Mouse (Mus musculus) erythroblast, embryonic 14.5 days (primary cell): ENCODE measurements around the gene Plgrkt. TPM values are rescaled to one million over a fixed set of nuclear protein-coding genes. Genes with fewer than 3 reads are reported as not detected.
A peak's percentile ranks its signal among the peaks of the same experiment; 100 is the strongest.

ENCODE experiments used
- H3K27me3 ChIP-seq: 2 replicates; pipeline ENCODE4 v1.6.1; 2012; ENCODE audit warnings: inconsistent platforms; ENCODE audit not compliant: control insufficient read depth
- H3K36me3 ChIP-seq: 2 replicates; pipeline ENCODE4 v1.6.1; 2012; ENCODE audit warnings: mild to moderate bottlenecking, inconsistent platforms; ENCODE audit not compliant: control insufficient read depth
- H3K4me1 ChIP-seq: 2 replicates; pipeline ENCODE4 v1.6.1; 2012; ENCODE audit warnings: inconsistent platforms; ENCODE audit not compliant: control insufficient read depth
- H3K4me3 ChIP-seq: replicated peaks from 2 replicates; pipeline ENCODE3; 2012; ENCODE audit warnings: moderate library complexity, mild to moderate bottlenecking, inconsistent platforms
- H3K9me3 ChIP-seq: 2 replicates; pipeline ENCODE4 v1.6.1; 2012; ENCODE audit warnings: low read length, inconsistent platforms, mixed read lengths; ENCODE audit not compliant: control insufficient read depth
- GATA1 ChIP-seq: IDR thresholded peaks from 2 replicates; pipeline ENCODE4 v1.6.1; 2012; ENCODE audit warnings: low read length, inconsistent platforms, mixed read lengths
- TAL1 ChIP-seq: IDR thresholded peaks from 3 replicates; pipeline ENCODE4 v1.6.1; 2012; ENCODE audit warnings: low read length, inconsistent platforms, mixed read lengths
- polyA plus RNA-seq: library from polyadenylated mRNA; stranded (reverse); fragments of >175 nt; gene quantifications from 2 replicates; pipeline ENCODE4 v1.2.3, GENCODE M21; 2012

Gene Plgrkt
- polyA plus RNA-seq, 1 experiment: 1.1 TPM

GRCm38 (mm10) chr19:29344868-29345267 lies 22.3 kb downstream of the Plgrkt start:
- no peak for TF ChIP-seq TAL1
- no peak for TF ChIP-seq GATA1
- Histone ChIP-seq H3K27me3 (no peaks in the 10 kb centered on the region), H3K36me3 (peaks cover 1% of the 10 kb centered on the region), H3K9me3 (no peaks in the 10 kb centered on the region), H3K4me3 (no peak overlapping the region), H3K4me1 (peaks cover 2% of the 10 kb centered on the region)

- Histone ChIP-seq H3K36me3 (no peaks in the 10 kb centered on the region), H3K4me1 (peaks cover 2% of the 10 kb centered on the region), H3K9me3 (no peaks in the 10 kb centered on the region), H3K27me3 (peaks cover 5% of the 10 kb centered on the region), H3K4me3 (no peak overlapping the region)
- TF ChIP-seq GATA1 (no peak), TAL1 (no peak)
Observed at GRCm38 (mm10) chr19:29342281-29342680, 24.9 kb downstream of the Plgrkt start.

GRCm38 (mm10) chr19:29341029-29341428 lies 26.2 kb downstream of the Plgrkt start:
- Histone ChIP-seq H3K27me3 (peaks cover 9% of the 10 kb centered on the region), H3K36me3 (no peaks in the 10 kb centered on the region), H3K4me1 (peaks cover 2% of the 10 kb centered on the region), H3K9me3 (no peaks in the 10 kb centered on the region), H3K4me3 (no peak overlapping the region)
- TF ChIP-seq TAL1 (no peak), GATA1 (no peak)

- TF ChIP-seq TAL1 (no peak), GATA1 (no peak)
- H3K27me3 ChIP-seq: peaks cover 51% of the 10 kb centered on the region
- no peaks in the 10 kb centered on the region; the same call in 1 of the 2 replicates for H3K4me1 ChIP-seq
- no peaks in the 10 kb centered on the region for H3K36me3 ChIP-seq
- no peaks in the 10 kb centered on the region for H3K9me3 ChIP-seq
- no peak overlapping the region for H3K4me3 ChIP-seq
Observed at GRCm38 (mm10) chr19:29336624-29337023, 30.6 kb downstream of the Plgrkt start.

- Histone ChIP-seq H3K36me3 (no peaks in the 10 kb centered on the region), H3K9me3 (no peaks in the 10 kb centered on the region), H3K4me1 (no peaks in the 10 kb centered on the region; the same call in 1 of the 2 replicates), H3K4me3 (no peak within 1 kb of the TSS), H3K27me3 (peaks cover 62% of the 10 kb centered on the region)
- TF ChIP-seq GATA1 (no peak), TAL1 (no peak)
Observed at GRCm38 (mm10) chr19:29334068-29334745, 33.0 kb downstream of the Plgrkt start, which contains the start of gene Rln1. Gene Rln1, minus strand, starts transcription at chr19:29334670.

GRCm38 (mm10) chr19:29326822-29327552 lies 40.2 kb downstream of the Plgrkt start:
- no peaks in the 10 kb centered on the region for H3K36me3 ChIP-seq
- H3K9me3 ChIP-seq: no peaks in the 10 kb centered on the region
- no peak for TF ChIP-seq TAL1
- no peak for TF ChIP-seq GATA1
- peaks cover 39% of the 10 kb centered on the region for H3K27me3 ChIP-seq
- peaks cover 24% of the 10 kb centered on the region for H3K4me1 ChIP-seq
- no peak overlapping the region for H3K4me3 ChIP-seq

- Histone ChIP-seq H3K4me3 (no peak overlapping the region), H3K27me3 (peaks cover 34% of the 10 kb centered on the region), H3K36me3 (no peaks in the 10 kb centered on the region), H3K9me3 (no peaks in the 10 kb centered on the region), H3K4me1 (peaks cover 24% of the 10 kb centered on the region)
- no peak for TF ChIP-seq TAL1
- no peak for TF ChIP-seq GATA1
Observed at GRCm38 (mm10) chr19:29326396-29326795, 40.8 kb downstream of the Plgrkt start.

GRCm38 (mm10) chr19:29325852-29326180 lies 41.4 kb downstream of the Plgrkt start:
- Histone ChIP-seq H3K27me3 (peaks cover 34% of the 10 kb centered on the region), H3K4me1 (peaks cover 24% of the 10 kb centered on the region), H3K4me3 (peak overlapping the region; percentile 40), H3K36me3 (no peaks in the 10 kb centered on the region), H3K9me3 (no peaks in the 10 kb centered on the region)
- no peak for TF ChIP-seq GATA1
- no peak for TF ChIP-seq TAL1

GRCm38 (mm10) chr19:29325053-29325851 lies 41.9 kb downstream of the Plgrkt start, which contains the start of gene Insl6:
Gene Insl6, minus strand, starts transcription at chr19:29325356.
- Histone ChIP-seq H3K4me3 (peak within 1 kb of the TSS; percentile 56), H3K4me1 (peaks cover 24% of the 10 kb centered on the region), H3K27me3 (peaks cover 30% of the 10 kb centered on the region), H3K9me3 (no peaks in the 10 kb centered on the region), H3K36me3 (no peaks in the 10 kb centered on the region)
- TF ChIP-seq GATA1: no peak
- no peak for TF ChIP-seq TAL1
